Mouse (Mus musculus): Measurements from ENCODE around the gene Vps26c. TPM values are rescaled to one million over a fixed set of nuclear protein-coding genes. Genes with fewer than 3 reads are reported as not detected.

Vps26c gene
- polyA plus RNA-seq, 1 experiment from 2014 or later: 52.5 TPM

Other genes with a start within 250 kb of the Vps26c start
- 8.9 and 10.1 TPM in 2 replicates for gene Hlcs, start 213.3 kb downstream of the Vps26c start, polyA plus RNA-seq (2014; fragmentation: Nextera tagmentation; extraction: Ambion mirVana)
- 4.4 and 5.0 TPM in 2 replicates for gene Ripply3, start 198.4 kb downstream of the Vps26c start, polyA plus RNA-seq (2014; fragmentation: Nextera tagmentation; extraction: Ambion mirVana)
- 229 and 266 TPM in 2 replicates for gene Ttc3, start 156.2 kb downstream of the Vps26c start, polyA plus RNA-seq (2014; fragmentation: Nextera tagmentation; extraction: Ambion mirVana)
- 90.3 and 92.5 TPM in 2 replicates for gene Pigp, start 155.0 kb downstream of the Vps26c start, polyA plus RNA-seq (2014; fragmentation: Nextera tagmentation; extraction: Ambion mirVana)
- 11.5 and 13.5 TPM in 2 replicates for gene Dyrk1a, start 43.2 kb upstream of the Vps26c start, polyA plus RNA-seq (2014; fragmentation: Nextera tagmentation; extraction: Ambion mirVana)